Comparison of ENCODE assay signal across 9 mouse cellular contexts in the genomic region with DNA sequence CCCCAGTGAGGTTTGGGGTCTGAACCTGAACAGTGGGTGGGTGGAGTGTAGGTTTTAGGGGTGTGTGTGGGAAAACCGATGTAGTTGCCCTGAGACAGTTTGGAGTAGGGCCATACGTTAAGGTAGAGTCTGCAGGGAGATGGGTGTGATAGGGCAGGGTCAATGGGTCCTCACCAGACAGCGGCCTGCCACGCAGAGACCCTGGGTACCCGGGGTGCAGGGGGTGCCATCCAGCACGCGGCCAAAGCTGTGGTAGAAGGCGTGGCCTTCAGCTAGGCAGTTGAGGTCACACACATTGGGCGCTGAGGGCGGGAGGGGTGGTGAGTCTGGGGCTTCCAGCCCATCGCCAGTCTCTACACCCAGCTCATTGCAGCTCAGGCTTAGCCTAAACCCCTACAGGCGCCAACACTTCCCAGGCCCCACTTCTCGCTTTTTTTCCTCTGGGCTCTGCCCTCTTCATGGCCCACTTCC. TPM values are rescaled to one million over a fixed set of nuclear protein-coding genes. Genes with fewer than 3 reads are reported as not detected.
DNase-seq lines count a peak whose midpoint lies in the region; ATAC-seq and TF ChIP-seq lines count a peak whose summit lies in the region.
"Had no signal": no experiment of that assay in that cellular context is flagged by ENCODE, and none has a peak within 500 bp of the region (broad histone marks: within the 10 kb centered on the region; RNA-seq: fewer than 3 reads in every experiment).

No protein-coding gene starts in this region.

- in situ Hi-C loops in ES-E14 (cut with MboI; ENCODE audit: low sequenced_read_pairs in 2 of 2, unreplicated experiment in 2 of 2): no loop called here

- no peak for TF ChIP-seq POLR2A in heart, adult 2 months (IDR thresholded peaks at IDR 0.05; ENCODE audit: insufficient read depth, low read depth, low read length)

- 56% methylated on average over 13 of the region's 13 CpGs for WGBS in heart, adult 2 months
- 54% methylated on average over 13 of the region's 13 CpGs for WGBS in heart, postnatal 0 days
- 25% methylated on average over 12 of the region's 13 CpGs for WGBS in macrophage (ENCODE audit: missing documents)

- peaks cover 15% of the 10 kb centered on the region for H3K4me1 ChIP-seq in heart, adult 2 months (ENCODE audit: control insufficient read depth, insufficient read depth, low read length)
- peaks cover 2 to 36% of the 10 kb centered on the region in 2 experiments; a peak in 3 of 4 replicates for H3K4me1 ChIP-seq in ES-E14 (ENCODE audit: control insufficient read depth in 2 of 2, insufficient read depth in 2 of 2, low read length in 2 of 2, poor library complexity in 1 of 2)
- peaks cover 29% of the 10 kb centered on the region for H3K4me1 ChIP-seq in heart, postnatal 0 days (ENCODE audit: control insufficient read depth, insufficient read depth)

- no peak for DNase-seq in heart, adult 2 months
- no peak for DNase-seq in heart, postnatal 25 days (ENCODE audit: low spot score)
- no peak for DNase-seq in ES-E14 (ENCODE audit: low read depth, low spot score)
- no peak for DNase-seq in heart, postnatal 0 days (ENCODE audit: low spot score)
- DNase-seq in frontal cortex, postnatal 36 days (ENCODE audit: low spot score in 2 of 2): no peak
- no peak for DNase-seq in adrenal gland, adult 2 months
- no peak for DNase-seq in lung, adult 18-20 months

- TF ChIP-seq EP300 in heart, adult 2 months (IDR thresholded peaks at IDR 0.05; ENCODE audit: insufficient read depth, low read depth, low read length): no peak
- no peak for TF ChIP-seq EP300 in heart, postnatal 0 days (IDR thresholded peaks at IDR 0.05; ENCODE audit: low read depth)

- peaks cover 6% of the 10 kb centered on the region; the same call in 1 of the 2 replicates for H3K27me3 ChIP-seq in heart, adult 2 months (ENCODE audit: control insufficient read depth, insufficient read depth, low read length)
- H3K27me3 ChIP-seq in heart, postnatal 0 days (ENCODE audit: control insufficient read depth, insufficient read depth, low read length): peaks cover 56% of the 10 kb centered on the region

- H3K9me3 ChIP-seq in ES-E14 (ENCODE audit: control insufficient read depth, insufficient read depth, low read depth, low read length): no peaks in the 10 kb centered on the region
- H3K9me3 ChIP-seq in heart, postnatal 0 days (replicated peaks; ENCODE audit: control insufficient read depth, low read length): no peaks in the 10 kb centered on the region

- ATAC-seq in heart, postnatal 0 days (ENCODE audit: insufficient read depth, low read depth): no peak

- peak overlapping the region; percentile 77 for H3K27ac ChIP-seq in heart, adult 2 months
- H3K27ac ChIP-seq in ES-E14 (ENCODE audit: insufficient read depth, low read depth, low read length, poor library complexity, severe bottlenecking): no peak overlapping the region
- H3K27ac ChIP-seq in heart, postnatal 0 days (ENCODE audit: low read depth): no peak overlapping the region
- H3K27ac ChIP-seq in macrophage: peak overlapping the region; percentile 8; the same call in 1 of the 2 replicates

- H3K9ac ChIP-seq in heart, adult 2 months (ENCODE audit: low read depth, low read length): no peak overlapping the region
- no peak overlapping the region for H3K9ac ChIP-seq in ES-E14 (ENCODE audit: insufficient read depth, low read depth, low read length, poor library complexity, severe bottlenecking)
- no peak overlapping the region for H3K9ac ChIP-seq in heart, postnatal 0 days (replicated peaks; ENCODE audit: low read depth, low read length)

- intact Hi-C loops in heart, adult 2 months (cut with DNase I): no loop called here
- intact Hi-C loops in heart, postnatal 25 days (cut with DNase I): no loop called here

- peaks cover 3% of the 10 kb centered on the region; the same call in 1 of the 2 replicates for H3K36me3 ChIP-seq in heart, adult 2 months (ENCODE audit: control insufficient read depth, insufficient read depth, low read length)
- no peaks in the 10 kb centered on the region for H3K36me3 ChIP-seq in ES-E14 (ENCODE audit: control insufficient read depth, insufficient read depth, low read length, poor library complexity, severe bottlenecking)
- no peaks in the 10 kb centered on the region for H3K36me3 ChIP-seq in heart, postnatal 0 days (replicated peaks; ENCODE audit: control insufficient read depth, insufficient read depth, low read length)
- H3K36me3 ChIP-seq in macrophage (ENCODE audit: inconsistent target): no peaks in the 10 kb centered on the region

- TF ChIP-seq CTCF in heart, adult 2 months (IDR thresholded peaks at IDR 0.05): no peak
- TF ChIP-seq CTCF in heart, postnatal 0 days (IDR thresholded peaks at IDR 0.05; ENCODE audit: low read depth): no peak

- H3K79me2 ChIP-seq in heart, adult 2 months (replicated peaks; ENCODE audit: control insufficient read depth, insufficient read depth, low read length): no peaks in the 10 kb centered on the region
- no peaks in the 10 kb centered on the region for H3K79me2 ChIP-seq in macrophage (ENCODE audit: inconsistent target)

- peak overlapping the region; percentile 41; the same call in 1 of the 2 replicates for H3K4me2 ChIP-seq in heart, postnatal 0 days (ENCODE audit: low read depth, low read length)

- H3K4me3 ChIP-seq in heart, adult 2 months: no peak overlapping the region
- H3K4me3 ChIP-seq in ES-E14 (ENCODE audit: insufficient read depth in 1 of 2, low read depth in 1 of 2, low read length in 2 of 2, poor library complexity in 1 of 2, severe bottlenecking in 1 of 2): peak overlapping the region; percentile 21 to 30; a peak in 3 of 4 replicates
- H3K4me3 ChIP-seq in heart, postnatal 0 days (ENCODE audit: low read depth, low read length): peak overlapping the region; percentile 16; the same call in 1 of the 2 replicates
- no peak overlapping the region for H3K4me3 ChIP-seq in macrophage (ENCODE audit: inconsistent target)

RNA-seq across cellular contexts. Expression of a gene that starts 4.8 kb away (rescaled TPM):
- 10 to 100 TPM; 71.9 to 84.5 TPM for total RNA-seq in heart, adult 2 months (2021)
- 80.9 and 85.2 TPM in 2 replicates for polyA plus RNA-seq in heart, adult 2 months (2012; rRNA removed)
- total RNA-seq in heart, postnatal 25 days (2021): 10 to 100 TPM; 68.4 to 71.7 TPM
- 2.1 and 2.4 TPM in 2 replicates for total RNA-seq in ES-E14 (2012; rRNA removed)
- 18.5 and 34.6 TPM in 2 replicates for total RNA-seq in heart, postnatal 0 days (2014; rRNA removed; ENCODE audit: low replicate concordance)
- 12.6 and 14.6 TPM in 2 replicates for polyA plus RNA-seq in heart, postnatal 0 days (2015; fragmentation: Nextera tagmentation; extraction: Ambion mirVana)
- total RNA-seq in macrophage (2018; cell fraction: chromatin; rRNA removed): 10 to 100 TPM; 15.3 to 98.0 (median 38.8) TPM
- 10 to 100 TPM in 11 of 26 experiments, 1 to 10 TPM in 15; 5.0 to 16.2 (median 8.8) TPM for total RNA-seq in macrophage (2018; cell fraction: cytosol; rRNA removed)
- 10 to 100 TPM in 21 of 26 experiments, 1 to 10 TPM in 5; 7.1 to 36.3 (median 17.7) TPM for total RNA-seq in macrophage (2018; cell fraction: nucleus; rRNA removed)
- polyA plus RNA-seq in macrophage (2018): 4.7 to 10.2 TPM (median 8.1 TPM) in 3 replicates
- 10 to 100 TPM in 1 of 2 experiments, 1 to 10 TPM in 1; 8.0 to 10.3 TPM for total RNA-seq in adrenal gland, adult 2 months (2021)
- polyA plus RNA-seq in adrenal gland, adult 2 months (2012; rRNA removed): 35.1 and 41.5 TPM in 2 replicates

RNA-seq across cellular contexts. Expression of a gene that starts 12.8 kb away (rescaled TPM):
- under 1 TPM; 0.50 to 0.63 TPM for total RNA-seq in heart, adult 2 months (2021)
- polyA plus RNA-seq in heart, adult 2 months (2012; rRNA removed): 2.0 and 2.7 TPM in 2 replicates
- total RNA-seq in heart, postnatal 25 days (2021): under 1 TPM; 0.18 to 0.36 TPM
- 6.0 and 17.4 TPM in 2 replicates for total RNA-seq in ES-E14 (2012; rRNA removed)
- total RNA-seq in heart, postnatal 0 days (2014; rRNA removed; ENCODE audit: low replicate concordance): 1.7 TPM in 1 of 2 replicates, not detected in the other
- 0.05 TPM in 2 replicates for polyA plus RNA-seq in heart, postnatal 0 days (2015; fragmentation: Nextera tagmentation; extraction: Ambion mirVana)
- total RNA-seq in macrophage (2018; cell fraction: chromatin; rRNA removed): not detected
- total RNA-seq in macrophage (2018; cell fraction: cytosol; rRNA removed): not detected
- not detected for total RNA-seq in macrophage (2018; cell fraction: nucleus; rRNA removed)
- not detected in 3 replicates for polyA plus RNA-seq in macrophage (2018)
- total RNA-seq in adrenal gland, adult 2 months (2021): under 1 TPM; 0.14 to 0.45 TPM
- polyA plus RNA-seq in adrenal gland, adult 2 months (2012; rRNA removed): 1.5 and 2.6 TPM in 2 replicates
- total RNA-seq: hematopoietic stem cell, adult 5-6 weeks had no signal

RNA-seq across cellular contexts. Expression of a gene that starts 13.7 kb away (rescaled TPM):
- total RNA-seq in heart, adult 2 months (2021): 1 to 10 TPM; 2.8 to 3.6 TPM
- polyA plus RNA-seq in heart, adult 2 months (2012; rRNA removed): 2.9 and 4.1 TPM in 2 replicates
- 1 to 10 TPM; 1.9 to 2.1 TPM for total RNA-seq in heart, postnatal 25 days (2021)
- total RNA-seq in ES-E14 (2012; rRNA removed): 13.3 and 21.8 TPM in 2 replicates
- not detected in 2 replicates for total RNA-seq in heart, postnatal 0 days (2014; rRNA removed; ENCODE audit: low replicate concordance)
- polyA plus RNA-seq in heart, postnatal 0 days (2015; fragmentation: Nextera tagmentation; extraction: Ambion mirVana): 0.85 and 1.0 TPM in 2 replicates
- under 1 TPM in 2 of 26 experiments, not detected in 24; 0.32 to 0.37 TPM for total RNA-seq in macrophage (2018; cell fraction: chromatin; rRNA removed)
- under 1 TPM in 24 of 26 experiments, not detected in 2; 0.05 to 0.48 (median 0.17) TPM for total RNA-seq in macrophage (2018; cell fraction: cytosol; rRNA removed)
- total RNA-seq in macrophage (2018; cell fraction: nucleus; rRNA removed): under 1 TPM in 1 of 26 experiments, not detected in 25; 0.81 TPM
- 0.14 to 0.42 TPM (median 0.14 TPM) in 3 replicates for polyA plus RNA-seq in macrophage (2018)
- 10 to 100 TPM; 11.1 to 15.6 TPM for total RNA-seq in adrenal gland, adult 2 months (2021)
- polyA plus RNA-seq in adrenal gland, adult 2 months (2012; rRNA removed): 11.3 and 15.7 TPM in 2 replicates

RNA-seq across cellular contexts. Expression of a gene that starts 14.2 kb away (rescaled TPM):
- 1 to 10 TPM; 1.4 to 1.8 TPM for total RNA-seq in heart, adult 2 months (2021)
- polyA plus RNA-seq in heart, adult 2 months (2012; rRNA removed): 4.5 and 4.9 TPM in 2 replicates
- 1 to 10 TPM; 1.3 to 1.6 TPM for total RNA-seq in heart, postnatal 25 days (2021)
- total RNA-seq in ES-E14 (2012; rRNA removed): 1.4 and 3.3 TPM in 2 replicates
- not detected in 2 replicates for total RNA-seq in heart, postnatal 0 days (2014; rRNA removed; ENCODE audit: low replicate concordance)
- 2.0 and 2.1 TPM in 2 replicates for polyA plus RNA-seq in heart, postnatal 0 days (2015; fragmentation: Nextera tagmentation; extraction: Ambion mirVana)
- 1 to 10 TPM in 5 of 26 experiments, under 1 TPM in 12, not detected in 9; 0.44 to 2.4 (median 0.81) TPM for total RNA-seq in macrophage (2018; cell fraction: chromatin; rRNA removed)
- under 1 TPM in 25 of 26 experiments, not detected in 1; 0.12 to 0.75 (median 0.44) TPM for total RNA-seq in macrophage (2018; cell fraction: cytosol; rRNA removed)
- total RNA-seq in macrophage (2018; cell fraction: nucleus; rRNA removed): 1 to 10 TPM in 9 of 26 experiments, under 1 TPM in 11, not detected in 6; 0.31 to 5.3 (median 0.90) TPM
- 0.36 to 0.99 TPM (median 0.64 TPM) in 3 replicates for polyA plus RNA-seq in macrophage (2018)
- total RNA-seq in adrenal gland, adult 2 months (2021): 1 to 10 TPM; 1.8 to 3.4 TPM
- polyA plus RNA-seq in adrenal gland, adult 2 months (2012; rRNA removed): 15.9 and 19.6 TPM in 2 replicates

RNA-seq across cellular contexts. Expression of a gene that starts 23.1 kb away (rescaled TPM):
- 10 to 100 TPM; 13.3 to 14.5 TPM for total RNA-seq in heart, adult 2 months (2021)
- 27.3 and 28.9 TPM in 2 replicates for polyA plus RNA-seq in heart, adult 2 months (2012; rRNA removed)
- 10 to 100 TPM; 11.4 to 13.8 TPM for total RNA-seq in heart, postnatal 25 days (2021)
- total RNA-seq in ES-E14 (2012; rRNA removed): 29.6 and 33.4 TPM in 2 replicates
- 13.5 and 41.4 TPM in 2 replicates for total RNA-seq in heart, postnatal 0 days (2014; rRNA removed; ENCODE audit: low replicate concordance)
- polyA plus RNA-seq in heart, postnatal 0 days (2015; fragmentation: Nextera tagmentation; extraction: Ambion mirVana): 35.2 and 37.4 TPM in 2 replicates
- total RNA-seq in macrophage (2018; cell fraction: chromatin; rRNA removed): 10 to 100 TPM in 22 of 26 experiments, 1 to 10 TPM in 4; 6.8 to 27.9 (median 18.6) TPM
- total RNA-seq in macrophage (2018; cell fraction: cytosol; rRNA removed): 10 to 100 TPM; 31.4 to 74.2 (median 50.9) TPM
- total RNA-seq in macrophage (2018; cell fraction: nucleus; rRNA removed): 10 to 100 TPM; 10.6 to 50.1 (median 29.7) TPM
- 20.5 to 43.3 TPM (median 41.4 TPM) in 3 replicates for polyA plus RNA-seq in macrophage (2018)
- 10 to 100 TPM; 21.6 to 32.5 TPM for total RNA-seq in adrenal gland, adult 2 months (2021)
- polyA plus RNA-seq in adrenal gland, adult 2 months (2012; rRNA removed): 57.0 and 61.7 TPM in 2 replicates

Comparison
In these comparisons a context has a peak if more than half of its experiments do, and no peak if none do; other contexts are left out.
1. H3K27ac ChIP-seq: peak in heart, adult 2 months (single experiment) and macrophage (single experiment); none in ES-E14 (single experiment) and heart, postnatal 0 days (single experiment).
2. H3K4me3 ChIP-seq: peak in ES-E14 (2 of 2) and heart, postnatal 0 days (single experiment); none in heart, adult 2 months (single experiment) and macrophage (single experiment).